Mouse (Mus musculus) stomach, embryonic 14.5 days (tissue): ENCODE data around the gene Oit1. TPM values are rescaled to one million over a fixed set of nuclear protein-coding genes. Genes with fewer than 3 reads are reported as not detected.

Experiments
- ATAC-seq: fragments of 200-750 bp; cut with Nextera tagmentation; 2 replicates; pipeline ENCODE4 v1.8.0; 2017; ENCODE audit warnings: low read depth, moderate TSS enrichment; ENCODE audit not compliant: insufficient number of reproducible peaks, insufficient read depth, low FRiP score
- H3K27ac ChIP-seq: fragments of 300-500 bp; sonication (generic); 2 replicates; pipeline ENCODE4 v1.5.1; 2014; ENCODE audit warnings: mild to moderate bottlenecking, low read length, moderate library complexity, mixed read lengths
- H3K27me3 ChIP-seq: fragments of 300-500 bp; sonication (generic); 2 replicates; pipeline ENCODE4 v1.6.1; 2014; ENCODE audit warnings: low read length, control low read depth, mixed read lengths; ENCODE audit not compliant: control insufficient read depth, insufficient read depth
- H3K36me3 ChIP-seq: fragments of 300-500 bp; sonication (generic); 2 replicates; pipeline ENCODE4 v1.6.1; 2014; ENCODE audit warnings: mild to moderate bottlenecking, control low read depth, low read length, moderate library complexity, mixed read lengths; ENCODE audit not compliant: control insufficient read depth, insufficient read depth
- H3K4me1 ChIP-seq: fragments of 300-500 bp; sonication (generic); 2 replicates; pipeline ENCODE4 v1.6.1; 2014; ENCODE audit warnings: low read length, control low read depth, mixed read lengths; ENCODE audit not compliant: control insufficient read depth, insufficient read depth
- H3K4me2 ChIP-seq: fragments of 300-500 bp; sonication (generic); replicated peaks from 2 replicates; pipeline ENCODE4 v1.6.1; 2014; ENCODE audit warnings: low read depth, low read length, control low read depth
- H3K4me3 ChIP-seq: fragments of 300-500 bp; sonication (generic); 2 replicates; pipeline ENCODE4 v1.5.1; 2014; ENCODE audit warnings: low read depth, low read length, control low read depth
- H3K9ac ChIP-seq: fragments of 300-500 bp; sonication (generic); replicated peaks from 2 replicates; pipeline ENCODE4 v1.6.1; 2014; ENCODE audit warnings: low read depth, mild to moderate bottlenecking, control low read depth, low read length, moderate library complexity, mixed read lengths
- H3K9me3 ChIP-seq: fragments of 300-500 bp; sonication (generic); 2 replicates; pipeline ENCODE4 v1.6.1; 2016; ENCODE audit warnings: low read depth, low read length, control low read depth; ENCODE audit not compliant: control insufficient read depth
- WGBS: fragments of 180-500 bp; shearing (Covaris S2); extraction: QIAGEN DNeasy Blood & Tissue Kit; methylation state at CpG from one replicate; pipeline ENCODE4 v1.1.7; 2014; 5-methylcytosine and 5-hydroxymethylcytosine counted together
- polyA plus RNA-seq: library from polyadenylated mRNA; unstranded; fragments of >200 nt; fragmentation: Nextera tagmentation; extraction: Ambion mirVana; gene quantifications from 2 replicates; pipeline ENCODE4 v1.2.1, GENCODE M21; 2014

The Oit1 gene
- polyA plus RNA-seq = 13.1 and 15.4 TPM in 2 replicates

DNA sequence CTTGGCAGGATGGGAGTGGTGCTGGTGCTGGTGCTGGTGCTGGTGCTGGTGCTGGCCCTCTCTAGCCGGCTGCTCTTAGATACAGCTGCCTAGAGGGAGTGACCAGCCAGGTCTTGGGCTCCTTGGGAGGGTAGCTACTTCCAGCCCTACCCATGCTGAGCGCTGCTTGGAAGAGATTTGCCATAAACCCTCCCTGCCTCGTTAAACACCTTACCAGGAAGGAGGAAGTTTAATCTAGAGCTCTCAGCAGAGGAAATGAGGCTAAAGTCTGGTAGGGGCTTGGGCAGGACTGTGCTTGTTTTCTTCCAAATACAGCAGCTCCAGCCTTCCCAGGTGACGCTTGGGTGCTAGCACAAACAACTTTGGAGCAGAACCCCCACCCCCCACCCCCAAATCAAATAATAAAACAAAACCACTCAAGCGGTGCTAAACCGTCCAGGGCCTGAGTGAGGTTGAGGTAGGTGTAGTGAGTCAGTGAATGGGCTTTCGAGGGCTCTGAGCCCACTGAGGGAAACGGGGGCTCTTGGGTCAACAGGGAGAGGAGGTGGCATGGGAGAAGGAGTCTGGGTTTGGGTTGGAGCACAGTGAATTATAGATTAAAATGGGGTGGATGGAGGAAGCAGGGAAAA, at the start of gene Oit1:
Gene Oit1, minus strand, starts transcription at position 70 of the 629 bp plus-strand sequence.
- Histone ChIP-seq H3K4me1 (no peaks in the 10 kb centered on the region), H3K4me2 (no peak within 1 kb of the TSS), H3K36me3 (no peaks in the 10 kb centered on the region), H3K27me3 (no peaks in the 10 kb centered on the region), H3K4me3 (no peak within 1 kb of the TSS), H3K9ac (no peak within 1 kb of the TSS), H3K9me3 (no peaks in the 10 kb centered on the region), H3K27ac (peak within 1 kb of the TSS; percentile 68)
- peak; percentile 70; the same call in 1 of the 2 replicates for ATAC-seq
- WGBS = 59% methylated on average over 8 of the region's 8 CpGs

DNA sequence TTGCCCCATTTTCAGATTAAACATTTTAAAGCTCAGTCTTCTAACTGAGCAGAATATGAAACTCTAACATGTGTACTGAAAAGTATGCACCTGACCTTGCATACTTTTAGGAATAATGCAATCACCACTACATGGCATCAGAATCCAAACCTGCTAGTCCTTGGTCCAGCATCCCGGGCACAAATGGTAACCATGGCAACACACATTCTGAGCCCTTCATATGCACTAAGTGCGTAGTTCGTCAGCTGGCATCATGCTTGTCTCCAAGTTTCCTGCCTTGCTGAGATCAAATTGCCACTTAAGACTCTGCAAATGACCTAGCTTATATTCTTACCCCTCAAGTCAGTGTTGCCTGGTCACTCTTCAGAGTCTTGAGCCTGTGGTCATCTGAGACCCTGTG, 44.3 kb upstream of the Oit1 start:
- H3K27ac ChIP-seq = no peak overlapping the region
- H3K9ac ChIP-seq = no peak overlapping the region
- 87% methylated on average over 3 of the region's 3 CpGs for WGBS
- no peak overlapping the region for H3K4me2 ChIP-seq
- no peak for ATAC-seq
- no peaks in the 10 kb centered on the region for H3K9me3 ChIP-seq
- H3K4me1 ChIP-seq = 0 out of 2 replicates have a peak, but pooled peaks cover 6% of the 10 kb centered on the region
- H3K36me3 ChIP-seq = no peaks in the 10 kb centered on the region
- no peak overlapping the region for H3K4me3 ChIP-seq
- no peaks in the 10 kb centered on the region for H3K27me3 ChIP-seq

DNA sequence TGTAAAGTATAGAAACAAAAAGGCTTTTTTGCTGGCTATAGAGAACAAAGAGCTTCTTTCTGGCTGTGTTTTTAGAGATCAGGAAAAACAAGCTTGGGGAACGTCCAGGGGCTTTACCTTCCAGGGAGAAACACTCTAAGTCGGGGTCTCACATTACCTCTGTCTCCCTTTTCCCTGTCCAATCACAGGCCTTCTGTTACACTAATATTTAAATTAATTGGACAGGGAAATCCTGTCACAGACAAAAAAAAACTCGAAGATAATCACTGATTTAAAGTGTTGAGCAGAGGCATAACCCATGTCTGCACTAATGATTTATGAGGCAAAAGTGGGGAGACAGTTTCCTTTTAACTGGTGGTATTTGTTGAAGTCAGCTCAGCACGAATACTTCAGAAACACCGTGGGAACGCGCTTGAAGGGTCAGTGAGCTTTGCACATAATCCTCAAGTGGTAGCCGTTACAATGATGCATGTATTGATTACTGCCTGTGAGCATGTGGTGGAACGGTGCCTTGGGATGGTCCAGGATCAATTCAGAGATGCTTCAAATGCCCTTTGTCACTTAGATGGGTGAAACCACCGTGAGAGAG, 42.7 kb upstream of the Oit1 start:
- Histone ChIP-seq H3K4me1 (0 out of 2 replicates have a peak, but pooled peaks cover 6% of the 10 kb centered on the region), H3K27ac (no peak overlapping the region), H3K4me2 (peak overlapping the region; percentile 26), H3K36me3 (no peaks in the 10 kb centered on the region), H3K4me3 (no peak overlapping the region), H3K9ac (no peak overlapping the region), H3K27me3 (no peaks in the 10 kb centered on the region), H3K9me3 (no peaks in the 10 kb centered on the region)
- WGBS = 11% methylated on average over 10 of the region's 10 CpGs
- no peak for ATAC-seq

DNA sequence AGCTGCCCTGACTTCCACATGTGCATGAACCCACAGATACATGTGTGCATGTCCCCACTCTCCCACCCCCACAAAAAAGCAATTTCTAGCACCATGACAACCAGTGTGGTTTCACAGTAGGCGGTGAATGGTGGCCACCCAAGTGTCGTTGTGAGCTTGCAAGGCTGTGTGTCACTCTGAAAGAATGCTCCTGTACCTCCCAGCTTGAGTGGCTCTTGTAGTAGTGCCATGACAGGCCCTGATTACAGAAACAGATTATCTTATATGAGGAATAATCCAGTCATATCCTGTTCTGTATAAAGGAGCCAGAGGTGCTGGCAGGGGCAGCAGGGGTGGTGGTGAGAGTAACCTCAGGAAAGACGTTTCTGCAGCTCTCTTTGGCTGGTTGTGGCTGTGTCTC, 40.1 kb upstream of the Oit1 start:
- Histone ChIP-seq H3K4me3 (no peak overlapping the region), H3K27ac (no peak overlapping the region), H3K9ac (no peak overlapping the region), H3K9me3 (no peaks in the 10 kb centered on the region), H3K27me3 (no peaks in the 10 kb centered on the region), H3K4me2 (no peak overlapping the region), H3K4me1 (0 out of 2 replicates have a peak, but pooled peaks cover 6% of the 10 kb centered on the region), H3K36me3 (no peaks in the 10 kb centered on the region)
- 59% methylated on average over 3 of the region's 3 CpGs for WGBS
- no peak for ATAC-seq

DNA sequence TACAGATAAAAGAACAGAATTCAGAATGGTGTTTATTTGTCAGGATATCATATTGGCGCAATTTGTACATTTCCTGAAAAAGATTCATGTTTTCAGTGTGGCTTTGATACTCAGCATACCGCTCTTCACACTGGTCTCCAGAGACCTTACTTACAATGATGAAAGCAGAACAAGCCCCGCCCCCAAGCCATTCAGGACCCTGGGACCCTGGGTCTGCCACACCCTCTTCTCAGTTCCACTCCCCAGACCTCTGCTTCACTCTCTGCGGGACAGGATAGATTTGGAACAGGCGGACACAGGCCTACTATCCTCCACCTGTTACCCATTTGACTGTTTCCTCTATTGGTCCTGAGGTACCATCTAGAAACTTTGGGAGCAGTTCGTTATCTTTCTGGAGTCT, 27.4 kb upstream of the Oit1 start:
- Histone ChIP-seq H3K27me3 (no peaks in the 10 kb centered on the region), H3K9ac (no peak overlapping the region), H3K4me2 (no peak overlapping the region), H3K4me3 (no peak overlapping the region), H3K36me3 (no peaks in the 10 kb centered on the region), H3K4me1 (no peaks in the 10 kb centered on the region), H3K27ac (no peak overlapping the region), H3K9me3 (no peaks in the 10 kb centered on the region)
- ATAC-seq = no peak
- 67% methylated on average over 6 of the region's 6 CpGs for WGBS

DNA sequence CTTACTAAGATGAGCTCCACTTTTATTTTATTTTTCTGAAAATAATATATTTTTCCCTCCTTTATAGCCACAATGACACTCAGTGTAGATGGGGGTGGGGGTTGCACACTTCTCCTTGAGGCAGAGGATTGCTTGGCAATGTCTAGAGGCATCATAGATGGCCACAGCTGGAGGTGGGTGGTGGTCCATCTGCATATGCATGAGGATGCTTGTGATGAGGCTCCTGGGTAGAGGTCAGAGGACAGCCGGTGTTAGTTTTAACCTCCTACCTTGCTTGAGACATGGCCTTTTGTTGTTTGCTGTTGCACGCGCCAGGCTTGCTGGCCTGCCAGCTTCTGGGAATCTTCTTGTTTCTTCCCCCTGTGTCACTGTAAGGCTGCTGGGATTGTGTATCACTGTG, 24.8 kb upstream of the Oit1 start:
- Histone ChIP-seq H3K27me3 (no peaks in the 10 kb centered on the region), H3K27ac (no peak overlapping the region), H3K4me2 (no peak overlapping the region), H3K9ac (no peak overlapping the region), H3K4me1 (no peaks in the 10 kb centered on the region), H3K4me3 (no peak overlapping the region), H3K36me3 (no peaks in the 10 kb centered on the region), H3K9me3 (no peaks in the 10 kb centered on the region)
- ATAC-seq = no peak
- 86% methylated on average over 3 of the region's 3 CpGs for WGBS

DNA sequence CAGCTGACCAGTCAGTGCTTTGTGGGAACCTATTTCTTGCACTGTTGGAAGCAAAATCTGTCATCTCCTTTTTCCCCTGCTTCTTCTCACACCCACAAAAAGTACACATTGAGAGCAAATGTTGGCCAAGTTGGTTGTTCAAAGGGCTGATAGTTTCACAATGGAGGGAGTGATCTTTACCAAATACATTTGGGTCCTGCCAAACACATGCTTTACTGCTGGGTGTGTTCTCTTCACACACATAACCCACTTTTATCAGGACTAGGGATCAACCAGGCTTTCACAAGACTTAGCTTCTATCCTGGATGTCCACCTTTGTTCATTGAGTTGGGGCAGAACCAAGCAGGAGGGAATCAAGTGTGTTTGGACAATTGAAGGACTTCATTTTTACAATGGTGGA, 20.0 kb upstream of the Oit1 start:
- ATAC-seq = 0 out of 2 replicates have a peak, but pooled peaks have one; percentile 10
- H3K27me3 ChIP-seq = no peaks in the 10 kb centered on the region
- H3K4me2 ChIP-seq = no peak overlapping the region
- no peaks in the 10 kb centered on the region for H3K4me1 ChIP-seq
- no peaks in the 10 kb centered on the region for H3K9me3 ChIP-seq
- H3K27ac ChIP-seq = no peak overlapping the region
- H3K9ac ChIP-seq = no peak overlapping the region
- no peaks in the 10 kb centered on the region for H3K36me3 ChIP-seq
- no peak overlapping the region for H3K4me3 ChIP-seq

DNA sequence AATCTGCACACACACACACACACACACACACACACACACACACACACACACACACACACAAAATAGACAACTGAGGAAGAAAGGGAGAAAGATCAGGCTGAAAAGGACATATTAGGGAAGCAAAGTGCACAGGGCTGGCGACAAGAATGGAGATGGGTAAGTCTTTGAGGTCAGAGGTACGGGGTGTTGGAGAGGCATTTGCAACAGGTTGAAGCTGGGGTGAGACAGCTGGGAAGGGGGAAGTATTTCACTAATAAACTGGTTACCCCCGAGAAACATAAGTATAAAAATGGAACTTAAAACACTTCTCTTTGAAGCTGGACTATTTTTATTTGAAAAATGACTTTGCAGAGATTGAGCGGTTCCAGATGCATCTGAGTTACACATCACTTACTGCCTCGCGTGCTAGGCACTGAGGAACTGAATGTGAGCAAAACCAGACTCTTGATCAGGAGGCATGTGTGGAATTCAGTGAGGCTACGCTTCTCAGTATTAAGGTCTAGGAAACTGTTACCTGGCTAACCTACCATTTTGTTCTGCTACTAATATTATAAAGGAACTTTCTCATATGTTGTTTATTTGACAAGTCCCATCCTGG, 17.2 kb upstream of the Oit1 start:
- no peak overlapping the region for H3K4me2 ChIP-seq
- no peaks in the 10 kb centered on the region for H3K27me3 ChIP-seq
- no peak overlapping the region for H3K4me3 ChIP-seq
- H3K27ac ChIP-seq = no peak overlapping the region
- no peaks in the 10 kb centered on the region for H3K36me3 ChIP-seq
- no peak for ATAC-seq
- no peaks in the 10 kb centered on the region for H3K9me3 ChIP-seq
- 45% methylated on average over 7 of the region's 7 CpGs for WGBS
- no peak overlapping the region for H3K9ac ChIP-seq
- no peaks in the 10 kb centered on the region for H3K4me1 ChIP-seq
